Mouse (Mus musculus) neural tube, embryonic 15.5 days (tissue): ENCODE measurements around the gene Krtap4-9. TPM values are rescaled to one million over a fixed set of nuclear protein-coding genes. Genes with fewer than 3 reads are reported as not detected.
"Not testable (repeated sequence)": the region's sequence is repeated elsewhere in the genome, so short reads cannot be mapped to it uniquely, and the experiment has no call there.

Experiments
- ATAC-seq: fragments of 200-750 bp; cut with Nextera tagmentation; 2 replicates; pipeline ENCODE4 v1.8.0; 2017; ENCODE audit warnings: mild to moderate bottlenecking, moderate TSS enrichment, moderate library complexity; ENCODE audit not compliant: low FRiP score
- H3K27ac ChIP-seq: fragments of 300-500 bp; sonication (generic); replicated peaks from 2 replicates; pipeline ENCODE4 v1.5.1; 2015; ENCODE audit warnings: mild to moderate bottlenecking, inconsistent platforms
- H3K27me3 ChIP-seq: fragments of 300-500 bp; sonication (generic); replicated peaks from 2 replicates; pipeline ENCODE4 v1.6.1; 2015; ENCODE audit warnings: inconsistent platforms
- H3K36me3 ChIP-seq: fragments of 300-500 bp; sonication (generic); 2 replicates; pipeline ENCODE4 v1.6.1; 2015; ENCODE audit warnings: inconsistent platforms
- H3K4me1 ChIP-seq: fragments of 300-500 bp; sonication (generic); 2 replicates; pipeline ENCODE4 v1.6.1; 2015; ENCODE audit warnings: inconsistent platforms
- H3K4me2 ChIP-seq: fragments of 300-500 bp; sonication (generic); 2 replicates; pipeline ENCODE4 v1.6.1; 2015; ENCODE audit warnings: inconsistent platforms, mild to moderate bottlenecking, moderate library complexity
- H3K4me3 ChIP-seq: fragments of 300-500 bp; sonication (generic); replicated peaks from 2 replicates; pipeline ENCODE4 v1.5.1; 2015; ENCODE audit warnings: mild to moderate bottlenecking, inconsistent platforms
- H3K9ac ChIP-seq: fragments of 300-500 bp; sonication (generic); replicated peaks from 2 replicates; pipeline ENCODE4 v1.6.1; 2015; ENCODE audit warnings: mild to moderate bottlenecking, inconsistent platforms
- H3K9me3 ChIP-seq: fragments of 300-500 bp; sonication (generic); replicated peaks from 2 replicates; pipeline ENCODE4 v1.6.1; 2016; ENCODE audit warnings: inconsistent platforms
- WGBS: fragments of 180-500 bp; shearing (Covaris S2); methylation state at CpG from one replicate; pipeline ENCODE4 v1.1.7; 2015; ENCODE audit warnings: mixed read lengths; 5-methylcytosine and 5-hydroxymethylcytosine counted together
- polyA plus RNA-seq: library from polyadenylated mRNA; unstranded; fragments of >200 nt; fragmentation: Nextera tagmentation; extraction: Ambion mirVana; gene quantifications from 2 replicates; pipeline ENCODE4 v1.2.1, GENCODE M21; 2015

The Krtap4-9 gene
- not detected in 2 replicates for polyA plus RNA-seq

- not testable (repeated sequence) for ATAC-seq, H3K27me3 ChIP-seq, H3K27ac ChIP-seq, H3K9ac ChIP-seq, H3K4me1 ChIP-seq, H3K4me3 ChIP-seq, H3K36me3 ChIP-seq, H3K9me3 ChIP-seq, H3K4me2 ChIP-seq
These were observed at the start of gene Krtap4-9 for GRCm38 (mm10) chr11:99784900-99785299. TSS of gene Krtap4-9 (plus strand) at chr11:99785200.

- Histone ChIP-seq H3K4me2 (no peak overlapping the region), H3K36me3 (no peaks in the 10 kb centered on the region), H3K4me3 (no peak overlapping the region), H3K4me1 (no peaks in the 10 kb centered on the region), H3K27me3 (no peaks in the 10 kb centered on the region), H3K9me3 (no peaks in the 10 kb centered on the region), H3K9ac (no peak overlapping the region), H3K27ac (no peak overlapping the region)
- ATAC-seq = no peak
- 88% methylated on average over 3 of the region's 3 CpGs for WGBS
These were observed 41.0 kb upstream of the Krtap4-9 start for GRCm38 (mm10) chr11:99743985-99744384.

- Histone ChIP-seq H3K9me3 (no peaks in the 10 kb centered on the region), H3K9ac (no peak overlapping the region), H3K27ac (no peak overlapping the region), H3K27me3 (no peaks in the 10 kb centered on the region), H3K4me3 (no peak overlapping the region), H3K4me1 (no peaks in the 10 kb centered on the region), H3K4me2 (no peak overlapping the region), H3K36me3 (no peaks in the 10 kb centered on the region)
- 92% methylated on average over 1 of the region's 1 CpGs for WGBS
- ATAC-seq = no peak
These were observed 26.1 kb upstream of the Krtap4-9 start for GRCm38 (mm10) chr11:99758877-99759276.

GRCm38 (mm10) chr11:99768410-99768809 is 16.6 kb upstream of the Krtap4-9 start:
- 82% methylated on average over 2 of the region's 2 CpGs for WGBS
- no peak for ATAC-seq
- Histone ChIP-seq H3K4me1 (no peaks in the 10 kb centered on the region), H3K4me2 (no peak overlapping the region), H3K27me3 (no peaks in the 10 kb centered on the region), H3K36me3 (no peaks in the 10 kb centered on the region), H3K9me3 (no peaks in the 10 kb centered on the region), H3K9ac (no peak overlapping the region), H3K27ac (no peak overlapping the region), H3K4me3 (no peak overlapping the region)

GRCm38 (mm10) chr11:99772813-99773212 is 12.2 kb upstream of the Krtap4-9 start, which contains the start of gene Gm11595:
TSS of gene Gm11595 (minus strand) at chr11:99772913.
- H3K27ac ChIP-seq, H3K9me3 ChIP-seq, H3K4me3 ChIP-seq, ATAC-seq, H3K9ac ChIP-seq, H3K36me3 ChIP-seq, H3K4me2 ChIP-seq, H3K4me1 ChIP-seq, H3K27me3 ChIP-seq: not testable (repeated sequence)

GRCm38 (mm10) chr11:99778401-99778800 is 6.6 kb upstream of the Krtap4-9 start:
- Histone ChIP-seq H3K27ac (no peak overlapping the region), H3K4me1 (no peaks in the 10 kb centered on the region), H3K4me3 (no peak overlapping the region), H3K36me3 (no peaks in the 10 kb centered on the region), H3K4me2 (no peak overlapping the region), H3K27me3 (no peaks in the 10 kb centered on the region), H3K9me3 (no peaks in the 10 kb centered on the region), H3K9ac (no peak overlapping the region)
- 27% methylated on average over 7 of the region's 7 CpGs for WGBS
- no peak for ATAC-seq

- WGBS = 98% methylated on average over 2 of the region's 2 CpGs
- Histone ChIP-seq H3K27me3 (no peaks in the 10 kb centered on the region), H3K4me3 (no peak within 1 kb of the TSS), H3K36me3 (no peaks in the 10 kb centered on the region), H3K9ac (no peak within 1 kb of the TSS), H3K9me3 (no peaks in the 10 kb centered on the region), H3K4me2 (no peak within 1 kb of the TSS), H3K27ac (no peak within 1 kb of the TSS), H3K4me1 (no peaks in the 10 kb centered on the region)
- no peak for ATAC-seq
These were observed 4.4 kb upstream of the Krtap4-9 start, which contains the start of gene Krtap4-8 for GRCm38 (mm10) chr11:99780604-99781003. TSS of gene Krtap4-8 (minus strand) at chr11:99780704.

GRCm38 (mm10) chr11:99793367-99793766 is 8.4 kb downstream of the Krtap4-9 start, which contains the start of gene Gm11596:
TSS of gene Gm11596 (minus strand) at chr11:99793467.
- H3K27me3 ChIP-seq = no peaks in the 10 kb centered on the region
- H3K36me3 ChIP-seq = no peaks in the 10 kb centered on the region
- H3K4me3 ChIP-seq = no peak within 1 kb of the TSS
- 90% methylated on average over 2 of the region's 2 CpGs for WGBS
- H3K27ac ChIP-seq = no peak within 1 kb of the TSS
- no peaks in the 10 kb centered on the region for H3K4me1 ChIP-seq
- no peak within 1 kb of the TSS for H3K9ac ChIP-seq
- H3K4me2 ChIP-seq = no peak within 1 kb of the TSS
- no peak for ATAC-seq
- no peaks in the 10 kb centered on the region for H3K9me3 ChIP-seq

- H3K9me3 ChIP-seq, H3K4me3 ChIP-seq, ATAC-seq, H3K27me3 ChIP-seq, H3K4me1 ChIP-seq, H3K4me2 ChIP-seq, H3K36me3 ChIP-seq, H3K27ac ChIP-seq, H3K9ac ChIP-seq: not testable (repeated sequence)
- no CpG with 5 or more reads among the region's 1 CpGs for WGBS
These were observed 13.8 kb downstream of the Krtap4-9 start, which contains the start of gene Gm11569 for GRCm38 (mm10) chr11:99798832-99799231. TSS of gene Gm11569 (minus strand) at chr11:99798932.

- not testable (repeated sequence) for H3K4me3 ChIP-seq, H3K4me2 ChIP-seq, H3K36me3 ChIP-seq, H3K9ac ChIP-seq, H3K27me3 ChIP-seq, H3K27ac ChIP-seq, H3K9me3 ChIP-seq, ATAC-seq, H3K4me1 ChIP-seq
- WGBS = no CpG with 5 or more reads among the region's 1 CpGs
These were observed 19.3 kb downstream of the Krtap4-9 start, which contains the start of gene Gm11554 for GRCm38 (mm10) chr11:99804346-99804745. TSS of gene Gm11554 (minus strand) at chr11:99804446.

GRCm38 (mm10) chr11:99809792-99810191 is 24.8 kb downstream of the Krtap4-9 start, which contains the start of gene Krtap4-13:
TSS of gene Krtap4-13 (minus strand) at chr11:99809892.
- H3K27me3 ChIP-seq, H3K9ac ChIP-seq, H3K4me1 ChIP-seq, H3K27ac ChIP-seq, H3K4me3 ChIP-seq, ATAC-seq, H3K36me3 ChIP-seq, H3K4me2 ChIP-seq, H3K9me3 ChIP-seq: not testable (repeated sequence)

GRCm38 (mm10) chr11:99815566-99815965 is 30.6 kb downstream of the Krtap4-9 start, which contains the start of gene Gm11564:
TSS of gene Gm11564 (minus strand) at chr11:99815666.
- not testable (repeated sequence) for H3K27ac ChIP-seq, H3K9ac ChIP-seq, H3K4me2 ChIP-seq, H3K27me3 ChIP-seq, H3K36me3 ChIP-seq, H3K4me1 ChIP-seq, H3K9me3 ChIP-seq, ATAC-seq, H3K4me3 ChIP-seq
- WGBS = 85% methylated on average over 2 of the region's 2 CpGs
